Mouse (Mus musculus) gastrocnemius, postnatal 36 days (tissue): ENCODE measurements around the gene Lrrn4. TPM values are rescaled to one million over a fixed set of nuclear protein-coding genes. Genes with fewer than 3 reads are reported as not detected.

Source experiments
- DNase-seq, 2 experiments: peaks; one replicate each; pipeline ENCODE4 v3.0.0; 2022
- intact Hi-C: fragments of 180-260 bp; cut with DNase I; formaldehyde crosslinking; loops from one replicate; pipeline ENCODE4 v1.15.1; 2025
- long read RNA-seq, 2 experiments: library from polyadenylated mRNA; stranded (forward); transcript quantifications; one replicate each; pipeline ENCODE4 v2.0.0; 2021
- total RNA-seq, 2 experiments: library from RNA; stranded (reverse); gene quantifications; 2 replicates each; pipeline ENCODE4 v1.2.3; 2021

Gene Lrrn4
- under 1 TPM in 1 of 2 experiments, not detected in 1; 0.08 TPM for total RNA-seq
- long read RNA-seq, experiment 1, partial matches to known transcripts, result 0 of 1 reads
- long read RNA-seq, experiment 1, other reads (novel, unspliced or antisense), result 1 of 1 reads
- long read RNA-seq, experiment 2, result 0 reads

DNA sequence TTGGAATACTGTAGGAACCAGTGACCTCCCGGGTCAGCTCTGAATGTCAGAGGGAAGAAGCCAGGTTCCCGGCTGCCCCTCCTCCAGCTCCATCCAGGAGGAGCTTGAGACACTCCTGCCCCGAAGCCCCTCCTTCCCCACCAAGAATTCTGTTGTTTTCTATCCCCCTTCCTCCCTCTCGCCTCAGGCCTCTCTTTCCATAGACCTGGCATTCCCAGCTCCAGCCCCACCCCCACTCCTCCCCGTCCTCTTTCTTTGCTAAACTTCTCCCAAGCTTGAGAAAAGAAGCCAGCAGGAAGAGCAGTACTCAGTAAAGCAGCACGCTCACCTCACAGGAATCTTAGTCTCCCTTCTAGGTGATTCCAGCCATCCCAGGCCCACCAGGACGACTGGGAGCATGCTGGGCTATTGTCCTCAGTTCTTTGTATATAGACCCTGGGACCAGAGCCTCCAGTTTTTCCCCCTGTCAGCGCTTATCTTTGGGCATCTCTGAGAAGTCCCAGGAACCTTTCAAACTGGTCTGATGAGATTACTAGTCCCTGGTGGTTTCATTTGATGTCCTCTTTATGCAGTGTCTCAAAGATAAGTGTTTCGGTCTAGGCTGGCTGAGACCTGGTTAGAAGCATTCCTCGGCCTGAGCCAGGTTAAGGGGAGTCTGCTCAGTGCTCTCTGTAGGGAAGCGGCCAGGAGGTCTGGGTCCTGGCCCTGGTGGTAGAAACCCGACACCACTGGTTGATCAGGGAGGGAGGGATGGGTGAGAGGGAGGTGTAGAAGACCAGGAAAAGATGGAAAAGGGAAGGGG, at the start of gene Lrrn4:
Gene Lrrn4 (minus strand): TSS at position 48 of the 802 bp plus-strand sequence.
- intact Hi-C loops, result no loop called here
- DNase-seq, result no peak

DNA sequence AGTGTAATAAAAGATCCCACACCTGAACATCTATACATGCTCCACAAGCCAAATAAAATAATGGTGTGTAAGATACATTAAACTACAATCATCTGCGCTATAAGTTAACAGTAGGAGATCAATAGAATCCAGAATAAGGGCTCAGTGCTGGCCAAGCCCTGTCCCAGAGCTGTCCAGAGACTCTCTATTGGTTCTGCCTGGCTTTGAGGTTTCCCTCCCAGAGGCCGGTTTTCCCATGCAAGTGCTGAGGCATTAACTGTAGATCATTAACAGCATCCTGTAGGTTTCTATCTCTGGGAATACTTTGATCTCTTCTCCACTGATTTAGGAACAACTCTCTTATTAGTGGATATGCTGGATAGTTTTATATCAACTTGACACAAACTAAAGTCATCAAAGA, 48.3 kb upstream of the Lrrn4 start:
- no peak for DNase-seq
- intact Hi-C loops, result no loop called here

DNA sequence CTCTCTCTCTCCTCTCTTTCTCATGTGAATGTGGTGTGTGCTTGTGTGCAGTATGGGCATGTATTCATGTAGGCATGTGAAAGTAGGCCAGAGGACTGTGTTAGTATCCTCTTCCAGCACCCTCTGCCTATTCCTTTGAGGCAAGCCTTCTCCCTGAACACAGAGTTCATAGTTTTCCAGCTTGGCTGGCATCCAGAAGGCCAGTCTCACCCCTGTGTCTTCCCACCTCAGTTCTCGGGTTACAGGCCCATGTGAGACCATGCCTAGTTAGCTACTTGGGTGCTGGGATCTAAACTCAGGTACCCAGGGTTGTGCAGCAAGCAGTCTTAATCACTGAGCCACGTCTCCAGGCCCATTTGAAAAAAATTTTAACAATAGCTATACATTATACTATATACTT, 47.2 kb upstream of the Lrrn4 start:
- no peak for DNase-seq
- intact Hi-C loops, result no loop called here

GRCm38 (mm10) chr2:132927298-132927697, 46.6 kb upstream of the Lrrn4 start:
- intact Hi-C loops, result no loop called here
- DNase-seq, result no peak

- DNase-seq, result no peak
- intact Hi-C loops, result no loop called here
These were observed 42.8 kb upstream of the Lrrn4 start for GRCm38 (mm10) chr2:132923290-132924085.

- intact Hi-C loops, result no loop called here
- DNase-seq, result no peak
These were observed 41.6 kb upstream of the Lrrn4 start for GRCm38 (mm10) chr2:132922076-132922873.

GRCm38 (mm10) chr2:132914785-132915184, 34.1 kb upstream of the Lrrn4 start:
- intact Hi-C loops, result no loop called here
- no peak for DNase-seq

DNA sequence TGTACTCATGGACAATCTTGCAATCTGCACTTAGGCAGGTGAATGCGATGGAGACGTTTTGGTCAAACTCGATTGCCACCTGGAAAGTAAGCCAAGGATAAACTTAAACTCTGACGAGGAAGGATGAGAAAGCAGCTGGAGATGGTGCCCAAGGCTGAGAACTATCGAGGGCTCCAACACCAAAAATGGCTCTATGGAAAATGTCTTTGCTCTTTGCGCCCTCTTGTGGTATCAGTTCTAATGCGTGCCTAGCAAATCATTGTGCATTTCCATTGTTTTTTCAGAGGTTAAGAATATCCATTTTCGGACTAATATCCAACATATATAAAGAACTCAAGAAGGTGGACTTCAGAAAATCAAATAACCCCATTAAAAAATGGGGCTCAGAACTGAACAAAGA, 26.1 kb upstream of the Lrrn4 start:
- intact Hi-C loops, result no loop called here
- DNase-seq, result no peak

- intact Hi-C loops, result loop anchor here (5.0 kb wide), 2 partner anchors 58 to 388 kb away; partner anchors contain the start of gene Crls1
These were observed 24.3 kb upstream of the Lrrn4 start for GRCm38 (mm10) chr2:132904961-132905360.

GRCm38 (mm10) chr2:132903498-132903897, 22.8 kb upstream of the Lrrn4 start:
- intact Hi-C loops, result loop anchor here (5.0 kb wide), 2 partner anchors 56 to 386 kb away; partner anchors contain the start of gene Crls1
- DNase-seq, result no peak

More at GRCm38 (mm10) chr2:132904961-132905360, 24.3 kb upstream of the Lrrn4 start:
- no peak for DNase-seq

DNA sequence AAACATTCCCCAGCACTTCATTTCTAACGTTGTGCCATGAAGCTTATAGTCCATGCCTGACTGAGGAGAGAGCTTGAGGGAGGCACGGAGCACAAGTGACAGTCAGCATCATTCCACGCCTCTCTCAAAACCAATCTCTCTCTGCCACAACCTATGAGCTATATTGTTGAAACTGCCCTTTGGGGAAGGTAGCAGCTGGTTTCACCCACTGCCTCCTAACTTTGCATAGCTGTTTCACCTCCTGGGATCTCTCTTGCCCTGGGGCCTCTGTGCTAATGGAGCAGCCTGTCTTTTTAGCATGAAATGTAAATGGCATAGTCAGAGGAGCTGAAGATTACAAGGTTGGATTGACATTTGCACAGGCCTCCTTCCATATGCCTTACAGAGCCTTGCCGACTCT, 21.4 kb upstream of the Lrrn4 start:
- no peak for DNase-seq
- intact Hi-C loops, result loop anchor here (5.0 kb wide), 2 partner anchors 55 to 385 kb away; partner anchors contain the start of gene Crls1

- no peak for DNase-seq
- intact Hi-C loops, result loop anchor here (5.0 kb wide), 2 partner anchors 54 to 384 kb away; partner anchors contain the start of gene Crls1
These were observed 20.9 kb upstream of the Lrrn4 start for GRCm38 (mm10) chr2:132901636-132902035.

DNA sequence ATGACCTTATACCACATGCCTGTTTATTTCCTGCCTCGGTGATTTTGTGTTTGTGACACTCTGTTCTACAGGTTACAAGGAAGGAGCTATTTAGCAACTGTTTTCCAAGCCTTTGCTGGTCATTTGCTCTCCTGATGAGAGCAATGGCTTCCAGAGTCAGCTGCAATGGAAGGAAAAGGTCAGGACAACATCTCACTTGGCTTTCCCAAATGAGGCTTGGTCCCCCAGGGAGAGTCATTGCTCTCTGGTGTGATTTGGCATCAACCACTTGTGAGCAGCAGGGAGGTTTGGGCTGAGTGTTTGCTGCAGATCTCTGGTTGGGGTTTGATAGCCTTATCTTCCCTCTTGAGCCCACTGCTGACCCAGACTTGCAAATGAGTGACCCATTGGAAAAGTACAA, 19.9 kb upstream of the Lrrn4 start:
- no peak for DNase-seq
- intact Hi-C loops, result loop anchor here (5.0 kb wide), 2 partner anchors 53 to 383 kb away; partner anchors contain the start of gene Crls1

- DNase-seq, result no peak
- intact Hi-C loops, result no loop called here
These were observed 17.5 kb upstream of the Lrrn4 start for GRCm38 (mm10) chr2:132898211-132898610.

DNA sequence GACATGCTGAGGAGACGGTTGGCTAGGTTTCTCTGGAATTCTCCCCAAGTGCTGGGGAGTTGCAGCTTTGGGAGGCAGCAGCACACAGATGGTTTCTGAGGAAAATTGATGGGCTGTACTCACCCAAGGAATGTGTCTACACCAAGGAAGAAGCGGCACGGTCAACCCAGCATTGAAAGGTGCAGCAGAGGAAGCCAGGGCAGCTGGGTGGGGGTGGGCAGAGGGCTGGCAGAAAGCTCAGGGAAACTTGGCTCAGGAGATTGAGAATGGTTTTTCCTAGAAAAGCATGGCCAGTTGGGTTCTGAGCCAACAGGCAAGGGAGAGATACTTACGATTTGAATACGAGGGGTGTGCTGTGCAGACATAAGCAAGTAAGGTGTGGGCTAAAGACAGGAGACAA, 13.1 kb upstream of the Lrrn4 start:
- intact Hi-C loops, result no loop called here
- no peak for DNase-seq

DNA sequence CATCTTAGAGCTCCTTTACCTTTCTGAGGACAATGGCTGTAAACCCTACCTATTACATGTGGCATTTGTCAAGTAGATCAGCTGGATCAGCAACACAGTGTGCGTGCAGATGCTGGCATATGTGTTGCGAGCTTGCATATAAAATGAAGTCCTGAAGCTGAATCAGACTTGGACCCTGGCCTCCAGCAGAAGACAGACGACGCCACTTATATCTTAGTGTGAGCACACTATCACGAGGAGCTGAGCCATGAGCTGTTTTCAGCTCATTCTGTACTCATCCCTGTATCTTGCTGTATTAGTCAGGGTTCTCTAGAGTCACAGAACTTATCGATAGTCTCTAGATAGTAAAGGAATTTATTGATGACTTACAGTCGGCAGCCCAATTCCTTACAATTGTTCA, 4.6 kb upstream of the Lrrn4 start:
- intact Hi-C loops, result no loop called here

GRCm38 (mm10) chr2:132884303-132884967, 3.7 kb upstream of the Lrrn4 start:
- intact Hi-C loops, result no loop called here

More for the DNA sequence above, 4.6 kb upstream of the Lrrn4 start:
- no peak for DNase-seq

GRCm38 (mm10) chr2:132879261-132880044, 1.2 kb downstream of the Lrrn4 start:
- intact Hi-C loops, result no loop called here
- no peak for DNase-seq

More at GRCm38 (mm10) chr2:132884303-132884967, 3.7 kb upstream of the Lrrn4 start:
- no peak for DNase-seq

- intact Hi-C loops, result no loop called here
- DNase-seq, result no peak
These were observed 3.7 kb downstream of the Lrrn4 start for GRCm38 (mm10) chr2:132876991-132877390.
